Mouse (Mus musculus) gastrocnemius, adult 18-20 months (tissue): ENCODE measurements at regions not wholly inside any gene's neighbourhood (a gene's known extent, or its start where the extent isn't known, plus 50 kb on each side); places are given as distances from the start of the nearest gene placed in this dataset.

ENCODE experiments used
- DNase-seq: peaks from one replicate; pipeline ENCODE4 v3.0.0; 2021; ENCODE audit warnings: low spot score

DNA sequence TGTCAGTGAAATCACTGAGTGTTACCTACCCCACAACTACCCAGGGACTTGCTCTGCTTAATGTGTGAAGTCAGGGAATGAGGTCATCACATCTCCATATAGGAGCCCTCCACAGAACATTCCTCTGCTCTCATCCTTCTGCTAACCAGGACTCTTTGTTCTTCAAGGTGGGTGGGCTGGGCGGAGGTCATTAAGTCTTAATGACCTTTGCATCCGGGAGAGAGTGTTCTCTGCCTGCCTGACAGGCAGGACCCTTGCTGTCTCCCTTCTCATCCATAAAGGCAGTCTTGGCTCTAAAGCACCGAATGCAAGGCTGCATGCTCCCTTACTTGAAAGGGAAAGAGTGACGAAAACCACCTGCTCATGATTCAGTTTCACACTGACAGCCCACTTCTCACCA lies 1051.4 kb downstream of the Slc22a22 start:
- DNase-seq, result no peak

DNA sequence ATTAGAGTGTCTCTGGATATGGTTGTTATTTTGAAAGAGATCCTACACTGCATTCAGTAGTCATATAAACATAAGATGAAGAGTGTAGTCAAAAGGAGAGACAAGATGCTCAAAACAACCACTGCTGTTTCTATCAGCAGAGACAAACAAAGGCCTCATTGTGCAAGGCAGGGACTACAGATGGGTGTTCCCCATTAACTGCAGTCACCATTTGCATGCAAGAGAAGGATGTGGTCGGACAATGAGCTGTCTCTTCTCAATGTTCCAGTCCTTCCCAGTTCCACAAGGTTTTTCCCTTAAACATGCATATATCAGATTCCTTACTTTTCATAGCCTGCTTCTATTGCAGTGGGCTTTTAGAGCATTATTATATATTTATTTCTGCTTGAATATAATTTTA lies 1056.7 kb downstream of the Slc22a22 start:
- DNase-seq, result no peak

DNA sequence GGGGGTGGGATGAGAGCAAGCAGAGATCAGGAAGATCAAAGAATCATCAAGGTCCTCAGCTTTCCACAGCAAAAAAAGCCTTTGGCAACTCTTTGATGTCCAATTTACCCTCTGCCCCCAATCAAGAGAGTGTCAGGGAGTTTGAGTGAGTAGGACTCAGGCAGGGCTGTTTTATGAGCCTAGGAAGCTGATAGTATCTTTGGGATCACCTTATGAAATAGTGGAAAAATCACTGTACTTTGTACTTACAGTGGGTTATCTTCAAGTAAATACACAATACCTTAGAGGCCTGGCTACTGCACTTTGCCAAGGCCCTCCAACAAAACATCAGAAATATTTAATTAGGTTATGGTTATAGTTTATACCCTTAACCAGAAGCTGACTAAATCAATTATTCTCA lies 1085.4 kb downstream of the Slc22a22 start:
- no peak for DNase-seq

GRCm38 (mm10) chr15:56378511-56378910 lies 1098.9 kb downstream of the Slc22a22 start:
- no peak for DNase-seq

GRCm38 (mm10) chr15:56350903-56351302 lies 1126.5 kb downstream of the Slc22a22 start:
- DNase-seq, result no peak

DNA sequence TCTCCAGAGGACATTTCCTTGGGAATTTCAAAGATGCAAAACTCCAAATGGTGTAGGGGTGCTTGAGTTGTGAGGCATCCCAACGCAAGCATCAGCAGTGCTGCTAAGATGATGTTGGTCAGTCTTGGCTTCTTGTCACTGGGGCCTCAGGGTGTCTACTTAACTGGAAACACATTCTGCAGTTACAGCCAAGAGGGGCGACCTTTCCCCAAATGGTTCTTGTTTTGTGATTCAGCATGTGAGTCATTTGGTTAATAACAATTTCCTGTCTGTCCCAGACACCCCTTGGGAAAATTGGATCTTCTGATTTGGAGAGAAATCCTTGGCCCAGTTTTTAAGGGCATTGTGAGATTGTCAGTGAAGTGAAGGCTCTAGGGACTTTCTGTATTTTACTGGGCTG lies 1131.3 kb downstream of the Slc22a22 start:
- peak; percentile 16 for DNase-seq

DNA sequence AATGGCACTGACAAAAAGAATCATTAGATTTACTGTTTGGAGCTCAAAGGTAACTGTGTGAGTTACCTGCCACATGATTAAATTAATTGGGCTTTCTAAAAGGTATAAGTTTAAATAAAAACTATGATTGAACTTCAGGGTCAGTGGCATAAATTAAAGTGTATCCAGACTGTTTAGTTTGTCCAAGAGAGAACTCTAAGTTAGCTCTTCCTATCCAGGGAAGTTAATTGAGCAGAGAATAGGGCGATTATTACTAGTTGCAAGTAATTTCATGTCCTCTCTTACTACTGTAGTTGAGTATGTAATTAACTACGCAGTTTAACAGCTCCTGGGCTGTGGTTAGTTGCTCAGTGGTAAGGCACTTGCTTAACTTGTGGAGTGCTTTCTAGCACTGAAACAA lies 1132.5 kb downstream of the Slc22a22 start:
- no peak for DNase-seq

DNA sequence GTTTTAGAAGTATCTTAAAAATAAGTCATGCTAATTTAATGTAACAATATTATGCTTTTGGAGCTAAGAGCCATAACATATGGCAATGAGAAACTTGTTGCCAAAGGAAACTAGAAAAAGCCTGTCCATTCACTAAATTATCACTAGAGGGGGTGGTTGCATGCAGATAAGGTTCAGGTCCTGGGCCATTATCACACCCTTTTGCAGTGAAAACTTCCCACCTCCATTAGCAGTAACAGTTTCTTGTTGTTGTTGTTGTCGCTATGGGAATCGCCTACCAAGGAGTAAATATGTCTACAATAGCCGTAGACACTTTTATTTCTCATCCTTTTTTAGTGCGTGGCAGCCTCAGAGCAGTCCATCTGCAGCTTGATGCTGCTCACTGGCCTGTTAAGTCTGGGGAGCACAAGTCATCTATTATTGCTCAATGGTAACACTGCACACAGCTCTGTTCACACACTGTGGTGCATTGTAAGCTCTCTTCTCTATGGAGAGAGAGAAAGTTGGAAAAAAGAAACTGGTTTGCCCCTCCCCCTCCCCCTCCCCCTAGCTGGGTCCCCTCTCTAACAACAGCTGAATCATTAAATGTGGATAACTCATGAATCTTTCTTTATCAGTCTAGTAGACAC lies 1133.0 kb downstream of the Slc22a22 start:
- peak; percentile 24 for DNase-seq

- no peak for DNase-seq
Observed at GRCm38 (mm10) chr15:56337879-56338278, 1139.5 kb downstream of the Slc22a22 start.

GRCm38 (mm10) chr15:56336449-56336848 lies 1141.0 kb downstream of the Slc22a22 start:
- peak; percentile 48 for DNase-seq

DNA sequence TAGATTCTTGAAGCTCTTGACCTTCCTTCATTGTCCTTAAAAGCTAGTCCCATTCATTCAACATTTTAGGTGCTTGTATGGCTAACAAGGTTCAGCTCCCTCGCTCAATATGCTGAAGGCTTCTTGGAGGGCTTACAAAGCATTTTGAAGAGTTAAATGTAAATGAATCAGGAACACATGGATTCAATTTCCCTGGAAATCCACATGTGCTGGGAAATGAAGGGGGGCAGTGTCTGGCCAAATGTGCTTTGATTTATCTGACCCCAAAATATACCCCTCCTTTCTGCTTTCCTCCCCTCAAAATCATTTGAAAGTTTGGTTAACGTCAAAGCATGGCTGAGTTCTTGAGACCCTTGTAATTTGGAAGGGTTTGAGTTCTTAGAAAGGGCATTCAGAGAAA lies 1142.4 kb downstream of the Slc22a22 start:
- DNase-seq, result no peak

DNA sequence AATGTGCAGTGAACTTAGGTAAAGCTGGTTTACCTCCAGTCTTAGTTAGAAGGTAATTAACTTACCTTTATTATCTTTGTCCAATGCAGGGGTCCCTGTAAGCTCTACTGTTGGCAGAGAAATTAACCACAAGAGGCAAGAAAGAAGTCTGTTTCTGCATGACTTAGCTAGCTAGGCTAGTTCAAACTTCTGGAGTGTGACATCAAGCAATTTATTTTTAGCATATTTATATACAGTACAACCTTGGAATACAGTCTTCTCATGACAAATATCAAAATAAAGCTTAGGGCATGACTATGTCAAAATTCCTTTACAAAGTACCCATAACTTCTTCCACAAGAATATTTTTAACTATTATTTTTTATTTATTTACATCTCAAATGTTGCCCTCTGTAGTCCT lies 1156.9 kb downstream of the Slc22a22 start:
- DNase-seq, result no peak

- DNase-seq, result no peak
Observed at GRCm38 (mm10) chr15:56294910-56295438, 1182.5 kb downstream of the Slc22a22 start.

GRCm38 (mm10) chr15:56278622-56279301 lies 1198.7 kb downstream of the Slc22a22 start:
- DNase-seq, result peak; percentile 59

DNA sequence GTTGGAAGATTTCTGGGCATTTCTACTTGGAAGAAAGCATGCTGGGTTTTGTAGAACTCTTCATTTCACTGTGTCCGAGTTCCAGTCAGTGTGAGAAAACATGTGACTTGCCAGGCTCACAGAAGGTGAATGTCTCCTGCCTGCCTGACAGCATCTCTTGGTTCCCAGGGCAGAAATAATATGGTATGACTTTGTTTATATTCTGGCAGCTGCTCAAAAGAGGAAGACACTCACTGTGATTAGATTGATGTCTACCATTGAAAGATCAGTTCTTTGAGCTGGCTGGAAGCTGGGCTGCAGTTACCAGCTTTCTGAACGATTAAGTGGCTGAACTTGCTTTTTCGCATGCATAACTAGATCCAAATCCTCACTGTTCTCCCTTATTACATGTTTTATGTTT lies 1199.4 kb downstream of the Slc22a22 start:
- no peak for DNase-seq

GRCm38 (mm10) chr15:56248731-56249130 lies 1228.7 kb downstream of the Slc22a22 start:
- no peak for DNase-seq

DNA sequence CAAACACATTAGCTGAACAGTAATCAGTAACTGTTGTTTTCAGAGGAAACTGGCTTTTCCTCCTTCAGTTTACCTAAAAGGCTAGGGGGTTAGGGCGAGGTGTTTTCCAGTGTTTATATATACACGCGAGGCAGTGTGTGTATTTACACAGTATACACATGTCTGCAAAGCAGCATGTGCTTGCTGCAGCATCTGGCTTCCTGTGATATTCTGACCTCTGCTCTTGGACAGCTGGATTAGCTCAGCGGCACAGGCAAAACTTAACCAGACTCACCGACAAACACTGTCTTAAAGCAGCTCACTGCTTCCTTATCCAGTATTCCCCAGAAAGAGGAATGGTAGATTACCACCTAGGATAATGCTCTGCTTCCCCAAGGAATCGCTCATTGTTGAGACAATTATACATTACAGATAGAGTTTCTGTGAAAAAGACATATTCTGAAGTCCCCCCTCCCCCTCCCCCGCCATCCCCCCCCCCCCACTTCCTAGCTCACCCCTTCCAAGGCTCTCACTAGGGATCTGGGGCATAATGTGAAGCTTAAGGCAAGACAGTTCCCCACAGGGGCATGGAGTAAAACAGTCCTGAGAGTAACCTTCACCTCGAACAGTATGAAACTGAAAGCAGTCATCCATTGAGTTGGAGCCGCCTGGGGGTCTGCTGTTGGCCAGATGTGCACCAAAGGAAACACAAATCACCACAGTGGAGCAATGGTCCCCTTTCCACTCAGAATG lies 1233.3 kb downstream of the Slc22a22 start:
- no peak for DNase-seq

DNA sequence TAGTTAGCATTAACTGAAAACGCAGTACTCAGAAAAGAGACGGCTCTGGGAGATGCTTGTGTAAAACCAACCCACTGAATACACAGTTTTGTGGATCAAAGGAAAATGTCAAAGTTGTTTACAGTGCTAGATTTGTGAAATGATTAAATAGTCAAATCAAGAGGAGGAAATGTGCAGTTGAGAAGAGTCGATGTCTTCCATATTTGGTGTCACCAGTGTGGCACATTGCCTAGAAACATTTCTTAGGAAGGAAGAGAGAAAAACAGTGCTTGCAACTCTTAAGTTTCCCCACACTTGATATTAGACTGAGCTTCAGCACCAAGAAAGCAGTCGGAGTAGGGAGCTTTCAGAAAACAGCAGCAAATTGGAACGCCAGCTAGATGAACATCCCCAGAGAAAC lies 1274.9 kb downstream of the Slc22a22 start:
- DNase-seq, result no peak

DNA sequence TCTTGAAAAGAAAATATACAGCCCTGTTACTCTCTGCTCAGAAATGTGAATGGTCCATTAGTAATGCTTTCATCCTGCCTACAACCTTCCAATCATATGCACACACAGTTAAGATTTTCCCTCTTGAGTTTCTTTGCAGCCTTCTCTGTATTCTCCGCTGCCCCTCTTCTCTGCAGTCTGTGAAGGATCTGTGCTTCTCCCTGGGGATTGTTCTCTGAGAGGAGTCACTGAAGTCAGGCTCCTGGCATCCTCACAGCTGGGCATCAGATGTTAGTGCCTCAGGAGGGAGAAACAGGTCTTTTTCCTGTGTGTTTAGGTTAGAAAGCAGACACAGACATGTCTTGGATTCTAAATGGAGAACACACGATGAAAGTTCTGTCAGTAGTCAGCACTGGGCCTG lies 1278.1 kb downstream of the Slc22a22 start:
- DNase-seq, result no peak

GRCm38 (mm10) chr15:56197425-56198201 lies 1279.8 kb downstream of the Slc22a22 start:
- no peak for DNase-seq

- DNase-seq, result no peak
Observed at GRCm38 (mm10) chr15:56166236-56166635, 1311.2 kb downstream of the Slc22a22 start.

DNA sequence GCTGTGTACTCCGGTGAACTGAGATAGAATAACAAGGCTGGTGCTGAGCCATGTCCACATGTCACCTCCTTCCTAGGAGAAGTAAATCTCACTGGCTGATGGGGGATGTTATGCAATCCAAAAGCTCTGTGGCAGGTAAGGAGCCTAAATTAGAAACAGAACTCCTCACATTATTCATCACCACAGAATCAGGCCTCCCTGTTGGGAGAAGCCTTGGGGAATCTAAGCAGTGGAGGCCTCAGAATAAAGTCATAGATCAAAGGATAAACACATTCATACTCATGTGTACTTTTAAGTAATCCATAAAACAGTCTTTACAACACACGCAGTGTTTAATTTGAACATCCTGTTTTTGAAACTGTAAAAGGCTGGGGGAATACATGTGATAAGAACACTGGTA lies 1318.7 kb downstream of the Slc22a22 start:
- DNase-seq, result no peak
